Mouse (Mus musculus) spleen, postnatal 4 days (tissue): ENCODE results near the gene Serpina9.
A peak's percentile ranks its signal among the peaks of the same experiment; 100 is the strongest.

Experiments
- DNase-seq, 2 experiments: peaks; one replicate each; pipeline ENCODE4 v3.0.0; 2022; ENCODE audit warnings: low spot score in 2 of 2

Serpina9 gene

GRCm38 (mm10) chr12:104013620-104014019 lies at the start of gene Serpina9:
Serpina9 (minus strand) TSS chr12:104013755.
- DNase-seq, result no peak

- no peak for DNase-seq
These were observed 48.3 kb upstream of the Serpina9 start for GRCm38 (mm10) chr12:104061862-104062261.

- DNase-seq, result no peak
These were observed 46.6 kb upstream of the Serpina9 start for GRCm38 (mm10) chr12:104060126-104060525.

- DNase-seq, result no peak
These were observed 44.0 kb upstream of the Serpina9 start for GRCm38 (mm10) chr12:104057531-104057930.

GRCm38 (mm10) chr12:104057050-104057449 lies 43.5 kb upstream of the Serpina9 start:
- no peak for DNase-seq

GRCm38 (mm10) chr12:104055755-104056154 lies 42.2 kb upstream of the Serpina9 start:
- DNase-seq, result no peak

GRCm38 (mm10) chr12:104053995-104054394 lies 40.4 kb upstream of the Serpina9 start:
- no peak for DNase-seq

GRCm38 (mm10) chr12:104045713-104046112 lies 32.2 kb upstream of the Serpina9 start:
- DNase-seq, result no peak

GRCm38 (mm10) chr12:104044343-104044742 lies 30.8 kb upstream of the Serpina9 start, which contains the start of gene Serpina12:
Serpina12 (minus strand) TSS chr12:104044443.
- DNase-seq, result no peak

- DNase-seq, result no peak
These were observed 29.2 kb upstream of the Serpina9 start for GRCm38 (mm10) chr12:104042753-104043152.

- DNase-seq, result no peak
These were observed 27.8 kb upstream of the Serpina9 start for GRCm38 (mm10) chr12:104041401-104041800.

GRCm38 (mm10) chr12:104038181-104038580 lies 24.6 kb upstream of the Serpina9 start:
- DNase-seq, result no peak

GRCm38 (mm10) chr12:104033752-104034151 lies 20.2 kb upstream of the Serpina9 start:
- no peak for DNase-seq

GRCm38 (mm10) chr12:104029986-104030385 lies 16.4 kb upstream of the Serpina9 start:
- DNase-seq, result no peak

GRCm38 (mm10) chr12:104015280-104015679 lies 1.7 kb upstream of the Serpina9 start:
- no peak for DNase-seq

- DNase-seq, result no peak
These were observed 8.9 kb downstream of the Serpina9 start for GRCm38 (mm10) chr12:104004689-104005088.

- no peak for DNase-seq
These were observed 10.3 kb downstream of the Serpina9 start for GRCm38 (mm10) chr12:104003238-104003612.

- DNase-seq, result no peak
These were observed 10.9 kb downstream of the Serpina9 start for GRCm38 (mm10) chr12:104002569-104003237.

GRCm38 (mm10) chr12:104000594-104000993 lies 13.0 kb downstream of the Serpina9 start:
- no peak for DNase-seq

- DNase-seq, result no peak
These were observed 13.9 kb downstream of the Serpina9 start for GRCm38 (mm10) chr12:103999611-104000010.

- no peak for DNase-seq
These were observed 17.0 kb downstream of the Serpina9 start for GRCm38 (mm10) chr12:103996513-103996912.

- peak; percentile 35 to 73 for DNase-seq
These were observed 18.1 kb downstream of the Serpina9 start for GRCm38 (mm10) chr12:103995292-103996072.

- peak in 1 of 2 experiments; percentile 15 for DNase-seq
These were observed 20.6 kb downstream of the Serpina9 start for GRCm38 (mm10) chr12:103992945-103993344.
